Mouse (Mus musculus) midbrain, embryonic 16.5 days (tissue): ENCODE measurements at regions not wholly inside any gene's neighbourhood (a gene's known extent, or its start where the extent isn't known, plus 50 kb on each side); places are given as distances from the start of the nearest gene placed in this dataset.
"Not testable (repeated sequence)": the region's sequence is repeated elsewhere in the genome, so short reads cannot be mapped to it uniquely, and the experiment has no call there.

Experiments used
- ATAC-seq: fragments of 200-750 bp; cut with Nextera tagmentation; 2 replicates; pipeline ENCODE4 v1.8.0; 2017; ENCODE audit warnings: moderate TSS enrichment
- H3K27ac ChIP-seq: fragments of 300-500 bp; sonication (generic); 2 replicates; pipeline ENCODE4 v1.5.1; 2014; ENCODE audit warnings: mild to moderate bottlenecking, low read length, mixed read lengths
- H3K27me3 ChIP-seq: fragments of 300-500 bp; sonication (generic); 2 replicates; pipeline ENCODE4 v1.6.1; 2014; ENCODE audit warnings: low read depth, low read length, mixed read lengths; ENCODE audit not compliant: control insufficient read depth, insufficient read depth
- H3K36me3 ChIP-seq: fragments of 300-500 bp; sonication (generic); 2 replicates; pipeline ENCODE4 v1.6.1; 2014; ENCODE audit warnings: mild to moderate bottlenecking, low read length, moderate library complexity, mixed read lengths; ENCODE audit not compliant: control insufficient read depth, insufficient read depth
- H3K4me1 ChIP-seq: fragments of 300-500 bp; sonication (generic); 2 replicates; pipeline ENCODE4 v1.6.1; 2014; ENCODE audit warnings: mild to moderate bottlenecking, low read length, mixed read lengths; ENCODE audit not compliant: control insufficient read depth, insufficient read depth
- H3K4me2 ChIP-seq: fragments of 300-500 bp; sonication (generic); 2 replicates; pipeline ENCODE4 v1.6.1; 2014; ENCODE audit warnings: mild to moderate bottlenecking, low read length, mixed read lengths
- H3K4me3 ChIP-seq: fragments of 300-500 bp; sonication (generic); 2 replicates; pipeline ENCODE4 v1.5.1; 2014; ENCODE audit warnings: low read depth, mild to moderate bottlenecking, low read length, moderate library complexity, mixed read lengths
- H3K9ac ChIP-seq: fragments of 300-500 bp; sonication (generic); 2 replicates; pipeline ENCODE4 v1.6.1; 2014; ENCODE audit warnings: low read depth, low read length, mixed read lengths
- H3K9me3 ChIP-seq: fragments of 300-500 bp; sonication (generic); replicated peaks from 2 replicates; pipeline ENCODE4 v1.6.1; 2014; ENCODE audit warnings: mild to moderate bottlenecking, low read length, mixed read lengths; ENCODE audit not compliant: control insufficient read depth, poor library complexity, severe bottlenecking
- WGBS: fragments of 180-500 bp; shearing (Covaris S2); extraction: QIAGEN DNeasy Blood & Tissue Kit; methylation state at CpG from one replicate; pipeline ENCODE4 v1.1.7; 2014; 5-methylcytosine and 5-hydroxymethylcytosine counted together

GRCm38 (mm10) chr13:31050160-31050788 lies 76.3 kb downstream of the Gm5447 start:
- Histone ChIP-seq H3K4me2 (no peak overlapping the region), H3K9ac (no peak overlapping the region), H3K36me3 (no peaks in the 10 kb centered on the region), H3K9me3 (no peaks in the 10 kb centered on the region), H3K27me3 (no peaks in the 10 kb centered on the region), H3K27ac (no peak overlapping the region), H3K4me1 (no peaks in the 10 kb centered on the region), H3K4me3 (no peak overlapping the region)
- no peak for ATAC-seq
- WGBS = 67% methylated on average over 11 of the region's 11 CpGs

GRCm38 (mm10) chr13:31051586-31051985 lies 77.6 kb downstream of the Gm5447 start:
- WGBS = no CpG with 5 or more reads among the region's 6 CpGs
- not testable (repeated sequence) for H3K36me3 ChIP-seq, H3K4me3 ChIP-seq, H3K27ac ChIP-seq, ATAC-seq, H3K9ac ChIP-seq, H3K27me3 ChIP-seq, H3K9me3 ChIP-seq, H3K4me1 ChIP-seq, H3K4me2 ChIP-seq

GRCm38 (mm10) chr13:31054356-31054755 lies 80.4 kb downstream of the Gm5447 start:
- no peak for ATAC-seq
- 92% methylated on average over 8 of the region's 8 CpGs for WGBS
- Histone ChIP-seq H3K9me3 (no peaks in the 10 kb centered on the region), H3K9ac (no peak overlapping the region), H3K4me1 (no peaks in the 10 kb centered on the region), H3K27ac (no peak overlapping the region), H3K4me3 (no peak overlapping the region), H3K4me2 (no peak overlapping the region), H3K36me3 (no peaks in the 10 kb centered on the region), H3K27me3 (no peaks in the 10 kb centered on the region)

GRCm38 (mm10) chr13:31055376-31056083 lies 81.5 kb downstream of the Gm5447 start:
- 77% methylated on average over 5 of the region's 5 CpGs for WGBS
- Histone ChIP-seq H3K4me1 (no peaks in the 10 kb centered on the region), H3K4me2 (no peak overlapping the region), H3K9ac (no peak overlapping the region), H3K9me3 (no peaks in the 10 kb centered on the region), H3K27me3 (no peaks in the 10 kb centered on the region), H3K36me3 (no peaks in the 10 kb centered on the region), H3K4me3 (no peak overlapping the region), H3K27ac (no peak overlapping the region)
- ATAC-seq = no peak

GRCm38 (mm10) chr13:31056154-31056871 lies 82.3 kb downstream of the Gm5447 start:
- 92% methylated on average over 12 of the region's 12 CpGs for WGBS
- Histone ChIP-seq H3K9me3 (no peaks in the 10 kb centered on the region), H3K27ac (no peak overlapping the region), H3K9ac (no peak overlapping the region), H3K27me3 (no peaks in the 10 kb centered on the region), H3K36me3 (no peaks in the 10 kb centered on the region), H3K4me3 (no peak overlapping the region), H3K4me1 (no peaks in the 10 kb centered on the region), H3K4me2 (no peak overlapping the region)
- ATAC-seq = no peak

- Histone ChIP-seq H3K27me3 (no peaks in the 10 kb centered on the region), H3K4me1 (no peaks in the 10 kb centered on the region), H3K9ac (no peak overlapping the region), H3K27ac (no peak overlapping the region), H3K36me3 (no peaks in the 10 kb centered on the region), H3K9me3 (no peaks in the 10 kb centered on the region), H3K4me3 (no peak overlapping the region), H3K4me2 (no peak overlapping the region)
- 84% methylated on average over 6 of the region's 6 CpGs for WGBS
- no peak for ATAC-seq
These were observed 87.0 kb downstream of the Gm5447 start for GRCm38 (mm10) chr13:31060916-31061431.

- H3K4me2 ChIP-seq = no peak overlapping the region
- H3K27me3 ChIP-seq = no peaks in the 10 kb centered on the region
- no peak overlapping the region for H3K27ac ChIP-seq
- no peak for ATAC-seq
- H3K36me3 ChIP-seq = no peaks in the 10 kb centered on the region
- no peak overlapping the region for H3K9ac ChIP-seq
- H3K4me3 ChIP-seq = no peak overlapping the region
- no peaks in the 10 kb centered on the region for H3K9me3 ChIP-seq
- H3K4me1 ChIP-seq = no peaks in the 10 kb centered on the region
- WGBS = 86% methylated on average over 2 of the region's 2 CpGs
These were observed 94.3 kb downstream of the Gm5447 start for GRCm38 (mm10) chr13:31068343-31068742.

GRCm38 (mm10) chr13:31076541-31076940 lies 102.5 kb downstream of the Gm5447 start:
- H3K9ac ChIP-seq = no peak overlapping the region
- H3K9me3 ChIP-seq = no peaks in the 10 kb centered on the region
- no peaks in the 10 kb centered on the region for H3K36me3 ChIP-seq
- no peak overlapping the region for H3K4me2 ChIP-seq
- ATAC-seq = no peak
- no peak overlapping the region for H3K4me3 ChIP-seq
- H3K27me3 ChIP-seq = peaks cover 4% of the 10 kb centered on the region; the same call in 1 of the 2 replicates
- WGBS = 56% methylated on average over 5 of the region's 5 CpGs
- H3K4me1 ChIP-seq = no peaks in the 10 kb centered on the region
- H3K27ac ChIP-seq = no peak overlapping the region

GRCm38 (mm10) chr13:31078751-31079150 lies 104.7 kb downstream of the Gm5447 start:
- H3K36me3 ChIP-seq = no peaks in the 10 kb centered on the region
- peaks cover 4% of the 10 kb centered on the region; the same call in 1 of the 2 replicates for H3K27me3 ChIP-seq
- no peak overlapping the region for H3K27ac ChIP-seq
- H3K4me3 ChIP-seq = no peak overlapping the region
- H3K4me2 ChIP-seq = no peak overlapping the region
- H3K4me1 ChIP-seq = no peaks in the 10 kb centered on the region
- WGBS = 49% methylated on average over 3 of the region's 3 CpGs
- H3K9me3 ChIP-seq = no peaks in the 10 kb centered on the region
- ATAC-seq = peak; percentile 60; the same call in 1 of the 2 replicates
- no peak overlapping the region for H3K9ac ChIP-seq
